Mouse (Mus musculus) heart, postnatal 0 days (tissue): ENCODE data around the gene Cdk14.

ENCODE experiments used
- CTCF ChIP-seq: IDR thresholded peaks from 2 replicates; pipeline ENCODE4 v1.5.1; 2016; ENCODE audit warnings: antibody characterized with exemption, control low read depth, low read depth
- EP300 ChIP-seq: IDR thresholded peaks from 2 replicates; pipeline ENCODE4 v1.6.1; 2016; ENCODE audit warnings: antibody characterized with exemption, low read depth

GRCm38 (mm10) chr5:4948090-4948954, 471.8 kb downstream of the Cdk14 start:
- TF ChIP-seq EP300 (no peak), CTCF (peak; percentile 49)
